Mouse (Mus musculus) liver, postnatal 0 days (tissue): ENCODE results near the gene Slc2a12.

Source experiments
- CTCF ChIP-seq: sonication (generic); IDR thresholded peaks from 2 replicates; pipeline ENCODE4 v1.5.1; 2016; ENCODE audit warnings: antibody characterized with exemption, low read depth
- EP300 ChIP-seq: IDR thresholded peaks from 2 replicates; pipeline ENCODE4 v1.6.1; 2016; ENCODE audit warnings: antibody characterized with exemption, low read depth, mild to moderate bottlenecking

DNA sequence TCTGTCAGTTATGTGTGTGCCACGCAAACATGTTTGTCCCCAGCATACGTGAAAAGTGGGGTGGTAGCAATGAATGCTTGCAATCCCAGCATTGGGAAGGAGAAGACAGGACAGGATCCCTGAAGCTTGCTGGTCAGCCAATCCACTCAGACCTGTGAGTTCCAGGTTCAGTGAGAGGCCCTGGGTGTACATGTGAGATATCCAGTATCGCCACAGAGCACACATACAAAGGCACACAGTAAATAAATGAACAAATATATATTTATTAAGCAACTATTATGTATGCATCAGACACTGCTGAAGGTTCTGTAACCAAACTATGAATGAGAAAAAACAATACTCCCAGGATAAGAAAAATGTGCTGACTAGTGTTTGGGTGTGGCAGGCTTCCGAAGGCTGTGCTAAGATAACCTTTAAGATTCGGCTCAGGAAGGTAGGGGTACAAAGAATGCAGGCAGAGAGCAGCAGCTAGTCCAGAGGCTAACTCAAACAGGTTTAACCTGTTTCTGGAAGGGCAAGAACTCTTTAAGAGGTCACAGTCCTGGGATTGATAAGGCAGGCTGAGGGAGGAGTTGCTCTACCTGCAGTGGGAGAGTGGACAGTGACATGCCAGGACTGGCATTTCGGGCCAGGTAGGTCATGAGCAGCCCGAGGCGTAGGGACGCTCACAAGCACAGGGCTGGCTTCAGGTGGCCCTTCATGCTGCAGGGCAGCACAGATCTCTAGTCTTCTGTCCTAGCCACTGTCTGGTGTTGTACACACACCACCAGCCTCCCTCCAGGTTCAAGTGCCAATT, 53.5 kb downstream of the Slc2a12 start:
- no peak for TF ChIP-seq CTCF
- TF ChIP-seq EP300 = no peak
